Mouse (Mus musculus): ENCODE data around the gene Fbxl16.

DNA sequence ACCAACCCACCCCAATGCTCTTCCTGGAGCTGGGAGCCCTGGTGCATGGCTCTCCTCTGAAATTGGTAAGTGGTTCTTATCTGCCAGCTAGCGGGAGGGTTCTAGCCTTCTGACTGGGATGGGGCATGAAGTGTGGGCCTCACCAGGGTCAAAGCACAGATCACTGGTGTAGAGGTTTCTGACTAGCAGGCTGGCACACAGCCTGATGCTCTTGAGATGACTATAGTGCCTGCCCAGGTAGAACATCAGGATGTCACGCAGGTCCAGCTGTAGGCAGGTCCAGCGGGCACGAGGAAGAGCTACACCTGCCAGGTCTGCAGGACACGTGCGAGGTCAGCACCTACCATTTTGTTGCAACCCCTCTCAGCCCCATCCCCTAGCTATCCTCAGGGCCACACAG lies 51.3 kb downstream of the Fbxl16 start:
- no peak for TF ChIP-seq CTCF (IDR thresholded peaks at IDR 0.05)
- no peak for TF ChIP-seq EP300 (IDR thresholded peaks at IDR 0.05)

All from lung, postnatal 0 days (tissue).